Mouse (Mus musculus) testis, adult 2 months (tissue): ENCODE results near the gene Smurf1.

Experiments used
- CTCF ChIP-seq: fragments of 200-500 bp; IDR thresholded peaks from 2 replicates; pipeline ENCODE4 v1.5.1; 2012; ENCODE audit warnings: low read depth, mild to moderate bottlenecking, inconsistent platforms, low read length, moderate library complexity; ENCODE audit not compliant: control insufficient read depth, insufficient read depth, insufficient replicate concordance
- POLR2A ChIP-seq: fragments of 200-500 bp; IDR thresholded peaks from 2 replicates; pipeline ENCODE4 v1.6.1; 2012; ENCODE audit warnings: low read depth, mild to moderate bottlenecking, inconsistent platforms, low read length, moderate library complexity; ENCODE audit not compliant: control insufficient read depth

DNA sequence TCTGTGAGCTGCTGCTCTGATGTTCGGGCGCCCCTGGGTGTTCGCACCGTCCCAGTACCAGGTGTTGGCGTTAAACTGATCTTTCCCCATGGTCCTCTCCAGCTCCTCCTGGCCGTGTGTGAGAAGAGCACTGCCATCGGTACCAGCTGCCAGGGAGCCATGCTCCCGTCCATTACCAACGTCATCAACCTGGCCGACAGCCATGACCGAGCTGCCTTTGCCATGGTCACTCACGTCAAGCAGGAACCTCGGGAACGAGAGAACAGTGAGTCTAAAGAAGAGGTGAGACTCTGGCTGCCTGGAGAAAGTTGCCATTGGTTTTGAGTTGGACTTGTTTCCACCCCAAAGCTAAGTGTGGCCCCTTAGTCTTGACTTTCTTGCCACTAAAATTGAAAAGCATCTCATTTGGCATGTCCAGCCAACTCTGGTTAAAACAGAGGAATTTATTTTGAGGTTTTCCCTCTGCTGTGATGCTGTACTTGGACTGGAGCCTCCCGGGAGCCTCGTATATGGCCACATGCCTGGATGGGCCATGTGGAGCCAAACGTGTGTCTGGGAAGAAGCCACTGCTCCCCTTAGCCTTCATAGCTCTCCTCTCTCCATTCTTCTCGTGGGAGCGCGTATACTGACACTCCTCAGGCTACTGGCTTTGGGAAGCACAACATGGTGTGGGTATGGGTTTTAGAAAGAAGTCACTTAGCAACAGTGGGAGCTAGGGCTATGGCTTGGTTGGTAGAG, 137.1 kb downstream of the Smurf1 start:
- TF ChIP-seq CTCF = no peak
- no peak for TF ChIP-seq POLR2A
